Mouse (Mus musculus) liver, postnatal 0 days (tissue): ENCODE results near the gene Nr2f1. TPM values are rescaled to one million over a fixed set of nuclear protein-coding genes. Genes with fewer than 3 reads are reported as not detected.

Source experiments
- ATAC-seq: fragments of 200-750 bp; cut with Nextera tagmentation; 2 replicates; pipeline ENCODE4 v1.8.0; 2017; ENCODE audit warnings: mild to moderate bottlenecking, moderate library complexity
- DNase-seq: peaks from one replicate; pipeline ENCODE4 v3.0.0-alpha.2; 2016
- H3K27ac ChIP-seq: fragments of 300-500 bp; sonication (generic); 2 replicates; pipeline ENCODE4 v1.5.1; 2014; ENCODE audit warnings: antibody characterized with exemption, moderate library complexity, mild to moderate bottlenecking, low read depth
- H3K27me3 ChIP-seq: fragments of 300-500 bp; sonication (generic); 2 replicates; pipeline ENCODE4 v1.6.1; 2014; ENCODE audit warnings: low read length, control low read depth, mixed read lengths; ENCODE audit not compliant: insufficient read depth
- H3K36me3 ChIP-seq: fragments of 300-500 bp; sonication (generic); replicated peaks from 2 replicates; pipeline ENCODE4 v1.6.1; 2014; ENCODE audit warnings: mild to moderate bottlenecking, control low read depth, low read length, moderate library complexity, mixed read lengths; ENCODE audit not compliant: insufficient read depth
- H3K4me1 ChIP-seq: fragments of 300-500 bp; sonication (generic); 2 replicates; pipeline ENCODE4 v1.6.1; 2014; ENCODE audit warnings: antibody characterized with exemption, mild to moderate bottlenecking, control low read depth; ENCODE audit not compliant: insufficient read depth
- H3K4me2 ChIP-seq: fragments of 300-500 bp; sonication (generic); 2 replicates; pipeline ENCODE4 v1.6.1; 2014; ENCODE audit warnings: low read depth, mild to moderate bottlenecking, low read length, moderate library complexity, mixed read lengths
- H3K4me3 ChIP-seq: fragments of 300-500 bp; sonication (generic); 2 replicates; pipeline ENCODE4 v1.5.1; 2014; ENCODE audit warnings: low read depth, low read length
- H3K9ac ChIP-seq: fragments of 300-500 bp; sonication (generic); replicated peaks from 2 replicates; pipeline ENCODE4 v1.6.1; 2014; ENCODE audit warnings: mild to moderate bottlenecking, moderate library complexity
- H3K9me3 ChIP-seq: fragments of 300-500 bp; sonication (generic); 2 replicates; pipeline ENCODE4 v1.6.1; 2016; ENCODE audit warnings: mild to moderate bottlenecking, control low read depth, low read length, mixed read lengths
- CTCF ChIP-seq: sonication (generic); IDR thresholded peaks from 2 replicates; pipeline ENCODE4 v1.5.1; 2016; ENCODE audit warnings: antibody characterized with exemption, low read depth
- EP300 ChIP-seq: IDR thresholded peaks from 2 replicates; pipeline ENCODE4 v1.6.1; 2016; ENCODE audit warnings: antibody characterized with exemption, low read depth, mild to moderate bottlenecking
- WGBS: fragments of 180-500 bp; shearing (Covaris S2); extraction: QIAGEN DNeasy Blood & Tissue Kit; methylation state at CpG from one replicate; pipeline ENCODE4 v1.1.7; 2014; ENCODE audit not compliant: insufficient replicate concordance; 5-methylcytosine and 5-hydroxymethylcytosine counted together
- polyA plus RNA-seq: library from polyadenylated mRNA; unstranded; fragments of >200 nt; fragmentation: Nextera tagmentation; extraction: Ambion mirVana; gene quantifications from 2 replicates; pipeline ENCODE4 v1.2.1, GENCODE M21; 2015

Nr2f1 gene
- polyA plus RNA-seq, 1 experiment from 2014 or later, result 0.52 TPM

GRCm38 (mm10) chr13:78174191-78174590 lies 25.4 kb downstream of the Nr2f1 start:
- H3K36me3 ChIP-seq, result no peaks in the 10 kb centered on the region
- H3K27ac ChIP-seq, result no peak overlapping the region
- no peak overlapping the region for H3K4me3 ChIP-seq
- DNase-seq, result no peak
- no peak for ATAC-seq
- TF ChIP-seq CTCF, result no peak
- no peak for TF ChIP-seq EP300
- H3K27me3 ChIP-seq, result peaks cover 70% of the 10 kb centered on the region
- H3K9ac ChIP-seq, result no peak overlapping the region
- H3K4me1 ChIP-seq, result no peaks in the 10 kb centered on the region
- no peak overlapping the region for H3K4me2 ChIP-seq
- no peaks in the 10 kb centered on the region for H3K9me3 ChIP-seq
- 3% methylated on average over 3 of the region's 3 CpGs for WGBS

DNA sequence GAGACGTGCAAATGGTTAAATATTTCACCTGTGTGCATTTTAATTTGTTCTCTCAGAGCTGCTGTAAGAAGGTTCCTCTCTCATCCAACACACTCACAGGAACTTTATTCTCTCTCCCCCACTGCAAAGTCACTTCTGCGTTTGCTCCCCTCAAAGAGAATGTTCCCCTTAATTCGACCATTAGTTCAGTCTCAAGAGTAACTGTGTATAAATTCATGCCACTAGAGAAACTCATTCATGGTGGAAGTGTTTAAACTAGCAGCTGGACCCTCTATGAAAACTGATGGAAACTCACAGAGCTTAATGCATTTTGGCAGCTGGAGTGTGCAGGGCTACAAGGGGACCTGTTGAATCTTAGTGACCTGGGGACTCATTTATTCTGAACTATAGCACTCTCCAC lies 26.7 kb downstream of the Nr2f1 start:
- Histone ChIP-seq H3K4me1 (no peaks in the 10 kb centered on the region), H3K27ac (no peak overlapping the region), H3K4me3 (no peak overlapping the region), H3K4me2 (no peak overlapping the region), H3K9ac (no peak overlapping the region), H3K36me3 (no peaks in the 10 kb centered on the region), H3K9me3 (no peaks in the 10 kb centered on the region), H3K27me3 (peaks cover 60% of the 10 kb centered on the region)
- no peak for TF ChIP-seq CTCF
- TF ChIP-seq EP300, result no peak
- 0% methylated on average over 3 of the region's 3 CpGs for WGBS
- no peak for DNase-seq
- ATAC-seq, result no peak

GRCm38 (mm10) chr13:78171984-78172636 lies 27.4 kb downstream of the Nr2f1 start:
- no peak overlapping the region for H3K4me3 ChIP-seq
- no peaks in the 10 kb centered on the region for H3K36me3 ChIP-seq
- H3K27ac ChIP-seq, result no peak overlapping the region
- no peak overlapping the region for H3K4me2 ChIP-seq
- H3K9ac ChIP-seq, result no peak overlapping the region
- DNase-seq (no peak), ATAC-seq (no peak)
- TF ChIP-seq EP300 (no peak), CTCF (no peak)
- H3K4me1 ChIP-seq, result no peaks in the 10 kb centered on the region
- H3K27me3 ChIP-seq, result peaks cover 61% of the 10 kb centered on the region
- no peaks in the 10 kb centered on the region for H3K9me3 ChIP-seq
- WGBS, result 8% methylated on average over 17 of the region's 17 CpGs

- no peaks in the 10 kb centered on the region for H3K4me1 ChIP-seq
- no peak overlapping the region for H3K4me2 ChIP-seq
- no peaks in the 10 kb centered on the region for H3K9me3 ChIP-seq
- no peak overlapping the region for H3K27ac ChIP-seq
- no peaks in the 10 kb centered on the region for H3K36me3 ChIP-seq
- no peak overlapping the region for H3K4me3 ChIP-seq
- peaks cover 55% of the 10 kb centered on the region for H3K27me3 ChIP-seq
- WGBS, result 2% methylated on average over 15 of the region's 15 CpGs
- TF ChIP-seq CTCF (no peak), EP300 (no peak)
- H3K9ac ChIP-seq, result no peak overlapping the region
- peak; percentile 37 for DNase-seq
- no peak for ATAC-seq
Observed at GRCm38 (mm10) chr13:78171320-78171719, 28.2 kb downstream of the Nr2f1 start.

GRCm38 (mm10) chr13:78168166-78168565 lies 31.4 kb downstream of the Nr2f1 start:
- no peaks in the 10 kb centered on the region for H3K36me3 ChIP-seq
- H3K9me3 ChIP-seq, result no peaks in the 10 kb centered on the region
- peaks cover 44% of the 10 kb centered on the region for H3K27me3 ChIP-seq
- H3K4me1 ChIP-seq, result peaks cover 4% of the 10 kb centered on the region
- ATAC-seq, result no peak
- WGBS, result 50% methylated on average over 4 of the region's 4 CpGs
- DNase-seq, result no peak
- no peak overlapping the region for H3K9ac ChIP-seq
- no peak overlapping the region for H3K27ac ChIP-seq
- TF ChIP-seq EP300 (no peak), CTCF (no peak)
- no peak overlapping the region for H3K4me2 ChIP-seq
- no peak overlapping the region for H3K4me3 ChIP-seq

DNA sequence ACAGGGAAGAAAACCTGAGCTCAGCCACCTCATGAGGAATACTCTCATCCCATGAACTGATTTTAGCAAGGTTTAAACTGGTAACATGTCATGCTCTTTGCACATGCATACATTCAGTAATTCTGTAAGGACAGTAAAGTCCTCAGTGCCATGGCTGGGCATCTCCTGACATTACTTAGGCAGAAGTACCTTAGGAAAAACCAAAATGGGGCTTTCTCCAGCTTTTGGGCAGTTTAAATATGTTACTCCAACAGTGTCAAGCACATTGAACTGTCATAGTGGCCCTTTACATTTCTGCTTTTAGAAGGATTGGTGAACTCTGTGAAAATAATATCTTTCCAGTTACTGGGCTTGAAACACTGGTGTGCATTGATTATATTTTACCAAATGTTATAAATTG lies 34.6 kb downstream of the Nr2f1 start:
- no peak overlapping the region for H3K4me2 ChIP-seq
- no peak overlapping the region for H3K4me3 ChIP-seq
- H3K9me3 ChIP-seq, result no peaks in the 10 kb centered on the region
- ATAC-seq (no peak), DNase-seq (no peak)
- H3K4me1 ChIP-seq, result peaks cover 5% of the 10 kb centered on the region
- peaks cover 23% of the 10 kb centered on the region for H3K27me3 ChIP-seq
- no peak overlapping the region for H3K9ac ChIP-seq
- TF ChIP-seq CTCF (no peak), EP300 (no peak)
- H3K36me3 ChIP-seq, result no peaks in the 10 kb centered on the region
- no peak overlapping the region for H3K27ac ChIP-seq
